Mouse (Mus musculus) erythroblast, embryonic 14.5 days (primary cell): ENCODE results near the gene Abcc6.

Source experiments
- GATA1 ChIP-seq: IDR thresholded peaks from 2 replicates; pipeline ENCODE4 v1.6.1; 2012; ENCODE audit warnings: low read length, inconsistent platforms, mixed read lengths
- TAL1 ChIP-seq: IDR thresholded peaks from 3 replicates; pipeline ENCODE4 v1.6.1; 2012; ENCODE audit warnings: low read length, inconsistent platforms, mixed read lengths

DNA sequence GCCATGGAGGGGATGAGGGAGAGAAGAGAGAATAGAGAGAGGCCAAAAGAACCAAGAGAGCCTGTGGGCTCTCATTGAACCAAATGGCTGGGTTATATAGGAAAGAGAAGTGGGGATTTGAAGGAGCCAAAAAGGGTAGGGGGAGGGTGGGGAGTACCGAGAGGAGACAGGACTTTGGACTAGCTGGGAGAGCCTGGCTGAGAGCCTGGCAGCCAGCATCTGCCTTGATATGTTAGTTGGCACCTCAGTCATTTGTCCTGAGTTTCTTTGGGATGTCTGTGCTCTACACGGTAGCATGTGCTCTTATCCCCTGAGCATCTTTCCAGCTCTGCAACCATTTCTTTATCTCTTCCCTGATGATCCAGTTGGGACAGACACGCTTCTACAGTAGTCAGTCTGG is 23.5 kb upstream of the Abcc6 start:
- no peak for TF ChIP-seq GATA1
- no peak for TF ChIP-seq TAL1
